Mouse (Mus musculus) frontal cortex, postnatal 36 days (tissue): Measurements from ENCODE around the gene Tas1r1.
A peak's percentile ranks its signal among the peaks of the same experiment; 100 is the strongest.

Experiments used
- DNase-seq, 2 experiments: peaks; one replicate each; pipeline ENCODE4 v3.0.0; 2022; ENCODE audit warnings: low spot score in 2 of 2

Tas1r1 gene

GRCm38 (mm10) chr4:152010091-152010706, 28.2 kb downstream of the Tas1r1 start:
- DNase-seq, result no peak

GRCm38 (mm10) chr4:152009076-152010051, 29.0 kb downstream of the Tas1r1 start:
- DNase-seq, result peak; percentile 73 to 85

- DNase-seq, result peak; percentile 92 to 94
Measured at GRCm38 (mm10) chr4:152008622-152009075, 29.7 kb downstream of the Tas1r1 start, which contains the start of gene Klhl21. Klhl21 (plus strand) TSS chr4:152008803.

GRCm38 (mm10) chr4:152008148-152008500, 30.2 kb downstream of the Tas1r1 start:
- no peak for DNase-seq

- DNase-seq, result peak in 1 of 2 experiments; percentile 26
Measured at GRCm38 (mm10) chr4:152007481-152008147, 30.8 kb downstream of the Tas1r1 start.

GRCm38 (mm10) chr4:152006812-152007211, 31.6 kb downstream of the Tas1r1 start:
- DNase-seq, result no peak

GRCm38 (mm10) chr4:152006137-152006536, 32.2 kb downstream of the Tas1r1 start:
- no peak for DNase-seq

- no peak for DNase-seq
Measured at GRCm38 (mm10) chr4:152002063-152002462, 36.3 kb downstream of the Tas1r1 start.

- no peak for DNase-seq
Measured at GRCm38 (mm10) chr4:152001335-152001734, 37.0 kb downstream of the Tas1r1 start.

- peak; percentile 30 to 40 for DNase-seq
Measured at GRCm38 (mm10) chr4:152000906-152001305, 37.5 kb downstream of the Tas1r1 start.

GRCm38 (mm10) chr4:151999481-151999880, 38.9 kb downstream of the Tas1r1 start:
- DNase-seq, result no peak

GRCm38 (mm10) chr4:151997701-151998100, 40.7 kb downstream of the Tas1r1 start:
- no peak for DNase-seq

GRCm38 (mm10) chr4:151996951-151997222, 41.5 kb downstream of the Tas1r1 start:
- DNase-seq, result no peak

GRCm38 (mm10) chr4:151996173-151996950, 42.0 kb downstream of the Tas1r1 start, which contains the start of gene Phf13:
Phf13 (minus strand) TSS chr4:151996258.
- DNase-seq, result peak; percentile 98 to 99

GRCm38 (mm10) chr4:151995371-151996172, 42.8 kb downstream of the Tas1r1 start:
- DNase-seq, result no peak

- no peak for DNase-seq
Measured at GRCm38 (mm10) chr4:151994228-151995171, 43.9 kb downstream of the Tas1r1 start.

GRCm38 (mm10) chr4:151993035-151993434, 45.3 kb downstream of the Tas1r1 start:
- no peak for DNase-seq

GRCm38 (mm10) chr4:151992091-151992490, 46.3 kb downstream of the Tas1r1 start:
- no peak for DNase-seq

GRCm38 (mm10) chr4:151989110-151989488, 49.3 kb downstream of the Tas1r1 start:
- no peak for DNase-seq
